Mouse (Mus musculus) bone marrow macrophage, adult 2 months (primary cell): ENCODE results near the gene Ccdc146.

Experiments used
- CTCF ChIP-seq: IDR thresholded peaks from 2 replicates; pipeline ENCODE4 v1.5.1; 2012; ENCODE audit warnings: low read depth, mild to moderate bottlenecking, low read length, moderate library complexity
- POLR2A ChIP-seq: IDR thresholded peaks from 2 replicates; pipeline ENCODE4 v1.6.1; 2012; ENCODE audit warnings: mild to moderate bottlenecking, low read depth, low read length, borderline replicate concordance

GRCm38 (mm10) chr5:21329672-21330665 lies 94.5 kb downstream of the Ccdc146 start:
- TF ChIP-seq CTCF (no peak), POLR2A (no peak)
